In the genomic region with DNA sequence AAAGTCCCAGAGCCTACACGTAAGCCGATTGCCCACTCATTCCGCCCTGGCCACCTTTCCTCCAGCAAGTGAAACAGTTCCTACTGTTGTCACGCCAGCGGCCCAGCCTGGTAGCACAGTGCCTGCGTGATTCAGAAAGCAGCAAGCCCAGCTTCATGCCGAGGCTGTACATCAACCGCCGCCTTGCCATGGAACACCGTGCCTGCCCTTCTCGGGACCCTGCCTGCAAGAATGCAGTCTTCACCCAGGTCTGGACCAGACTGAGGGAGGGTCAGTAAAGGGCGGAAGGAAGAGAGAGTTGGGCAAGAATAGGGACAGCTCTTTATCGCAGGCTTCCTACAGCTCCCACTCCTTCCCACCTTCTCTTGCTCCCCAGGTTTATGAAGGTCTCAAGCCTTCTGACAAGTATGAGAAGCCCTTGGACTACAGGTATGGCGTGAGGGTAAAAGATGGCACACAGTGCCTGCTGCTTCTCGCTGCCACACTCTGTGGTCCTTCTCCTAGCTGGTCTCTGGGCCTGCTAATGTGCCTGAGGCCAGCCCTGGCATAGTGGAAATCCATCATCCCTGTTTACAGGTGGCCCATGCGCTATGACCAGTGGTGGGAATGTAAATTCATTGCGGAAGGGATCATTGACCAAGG, we compare ENCODE assay signal across 24 mouse cellular contexts. TPM values are rescaled to one million over a fixed set of nuclear protein-coding genes. Genes with fewer than 3 reads are reported as not detected.
DNase-seq lines count a peak whose midpoint lies in the region; ATAC-seq and TF ChIP-seq lines count a peak whose summit lies in the region.
"Had no signal": no experiment of that assay in that cellular context is flagged by ENCODE, and none has a peak within 500 bp of the region (broad histone marks: within the 10 kb centered on the region; RNA-seq: fewer than 3 reads in every experiment).

No protein-coding gene starts in this region.

- H3K4me2 ChIP-seq in forebrain, embryonic 11.5 days (ENCODE audit: low read depth, low read length, severe bottlenecking): no peak overlapping the region
- H3K4me2 ChIP-seq in forebrain, embryonic 14.5 days (ENCODE audit: low read length): no peak overlapping the region
- H3K4me2 ChIP-seq: embryonic facial prominence, embryonic 13.5 days; embryonic facial prominence, embryonic 15.5 days; forebrain, embryonic 13.5 days had no signal

- H3K4me3 ChIP-seq in forebrain, embryonic 11.5 days (ENCODE audit: low read depth, low read length): no peak overlapping the region
- H3K4me3 ChIP-seq in forebrain, embryonic 14.5 days (ENCODE audit: low read depth, low read length): no peak overlapping the region
- H3K4me3 ChIP-seq in heart, embryonic 10.5 days: no peak overlapping the region
- H3K4me3 ChIP-seq in E14TG2a.4 (replicated peaks; ENCODE audit: low read length): 0 out of 2 replicates have a peak overlapping the region, but pooled peaks have one; percentile 10
- H3K4me3 ChIP-seq: embryonic facial prominence, embryonic 13.5 days; embryonic facial prominence, embryonic 15.5 days; erythroblast, embryonic 14.5 days; forebrain, embryonic 10.5 days; forebrain, embryonic 13.5 days had no signal

- H3K9me3 ChIP-seq in forebrain, embryonic 11.5 days (ENCODE audit: control insufficient read depth, low read length): no peaks in the 10 kb centered on the region
- no peaks in the 10 kb centered on the region for H3K9me3 ChIP-seq in forebrain, embryonic 14.5 days (replicated peaks; ENCODE audit: control insufficient read depth, low read length)
- no peaks in the 10 kb centered on the region for H3K9me3 ChIP-seq in heart, embryonic 10.5 days
- no peaks in the 10 kb centered on the region for H3K9me3 ChIP-seq in E14TG2a.4 (ENCODE audit: low read length)
- H3K9me3 ChIP-seq: embryonic facial prominence, embryonic 13.5 days; embryonic facial prominence, embryonic 15.5 days; forebrain, embryonic 10.5 days; forebrain, embryonic 13.5 days had no signal

- peak; percentile 48 for DNase-seq in forebrain, embryonic 11.5 days (ENCODE audit: low spot score)
- DNase-seq in forebrain, embryonic 14.5 days (ENCODE audit: low spot score): no peak
- peak; percentile 74 for DNase-seq in heart, embryonic 10.5 days (ENCODE audit: low spot score)
- DNase-seq in heart, postnatal 14 days: no peak
- DNase-seq: adrenal gland, adult 2 months; adrenal gland, postnatal 10 days; adrenal gland, postnatal 25 days; B cell, adult 2 months; cerebellum, adult 11 months; cerebellum, adult 18-20 months; cerebellum, adult 8-10 months; cerebellum, adult 9-11 months; cerebellum, postnatal 14 days; cerebellum, postnatal 36 days; embryo, embryonic 11 days had no signal

- H3K36me3 ChIP-seq in forebrain, embryonic 11.5 days (ENCODE audit: control insufficient read depth, insufficient read depth, low read length): no peaks in the 10 kb centered on the region
- H3K36me3 ChIP-seq in forebrain, embryonic 14.5 days (ENCODE audit: control insufficient read depth, insufficient read depth, low read length): peaks cover 60% of the 10 kb centered on the region
- H3K36me3 ChIP-seq in heart, embryonic 10.5 days: peaks cover 43% of the 10 kb centered on the region
- peaks cover 71% of the 10 kb centered on the region for H3K36me3 ChIP-seq in E14TG2a.4 (ENCODE audit: insufficient read depth, low read length)

- intact Hi-C loops in heart, postnatal 14 days (cut with DNase I): loop anchor here (5.0 kb wide), 2 partner anchors 98 to 123 kb away; a partner anchor contains a TSS

- peaks cover 9% of the 10 kb centered on the region; the same call in 1 of the 2 replicates for H3K4me1 ChIP-seq in forebrain, embryonic 11.5 days (replicated peaks; ENCODE audit: control insufficient read depth, insufficient read depth, low read length)
- H3K4me1 ChIP-seq in forebrain, embryonic 14.5 days (ENCODE audit: control insufficient read depth, insufficient read depth, low read length): peaks cover 11% of the 10 kb centered on the region
- peaks cover 24% of the 10 kb centered on the region for H3K4me1 ChIP-seq in heart, embryonic 10.5 days
- peaks cover 45% of the 10 kb centered on the region for H3K4me1 ChIP-seq in E14TG2a.4 (replicated peaks; ENCODE audit: low read depth, low read length)

- no peak overlapping the region for H3K27ac ChIP-seq in forebrain, embryonic 11.5 days (ENCODE audit: low read depth, low read length)
- H3K27ac ChIP-seq in forebrain, embryonic 14.5 days (ENCODE audit: low read depth, low read length): no peak overlapping the region
- no peak overlapping the region for H3K27ac ChIP-seq in heart, embryonic 10.5 days
- H3K27ac ChIP-seq: embryonic facial prominence, embryonic 13.5 days; embryonic facial prominence, embryonic 15.5 days; forebrain, embryonic 10.5 days; forebrain, embryonic 13.5 days had no signal

- H3K27me3 ChIP-seq in forebrain, embryonic 11.5 days (ENCODE audit: control insufficient read depth, insufficient read depth, low read length): no peaks in the 10 kb centered on the region
- H3K27me3 ChIP-seq in forebrain, embryonic 14.5 days (replicated peaks; ENCODE audit: control insufficient read depth, insufficient read depth, low read length): no peaks in the 10 kb centered on the region
- peaks cover 24% of the 10 kb centered on the region for H3K27me3 ChIP-seq in heart, embryonic 10.5 days (ENCODE audit: insufficient read depth, poor library complexity, severe bottlenecking)
- 0 out of 2 replicates have a peak, but pooled peaks cover 2% of the 10 kb centered on the region for H3K27me3 ChIP-seq in E14TG2a.4 (ENCODE audit: insufficient read depth, low read length)
- H3K27me3 ChIP-seq: CH12.LX; embryonic facial prominence, embryonic 15.5 days had no signal

- TF ChIP-seq CTCF in E14TG2a.4 (conservative IDR thresholded peaks at IDR 0.05; ENCODE audit: low read length): no peak

- no peak overlapping the region for H3K9ac ChIP-seq in forebrain, embryonic 11.5 days (ENCODE audit: low read length)
- H3K9ac ChIP-seq in forebrain, embryonic 14.5 days (ENCODE audit: low read length): no peak overlapping the region
- H3K9ac ChIP-seq: embryonic facial prominence, embryonic 13.5 days; embryonic facial prominence, embryonic 15.5 days; forebrain, embryonic 13.5 days had no signal

- WGBS in forebrain, embryonic 11.5 days: 92% methylated on average over 17 of the region's 17 CpGs
- 91% methylated on average over 17 of the region's 17 CpGs for WGBS in forebrain, embryonic 14.5 days
- 91% methylated on average over 17 of the region's 17 CpGs for WGBS in heart, embryonic 10.5 days

- no peak for ATAC-seq in forebrain, embryonic 11.5 days (replicated peaks; ENCODE audit: low FRiP score)
- ATAC-seq in forebrain, embryonic 14.5 days: no peak
- ATAC-seq: CD4-positive, CD25-positive, alpha-beta regulatory T cell, adult 4 months; forebrain, embryonic 13.5 days; forebrain, embryonic 16.5 days had no signal

RNA-seq across cellular contexts. Expression of a gene that starts 4.5 kb away (rescaled TPM):
- 12.7 and 13.7 TPM in 2 replicates for polyA plus RNA-seq in forebrain, embryonic 11.5 days (2014; fragmentation: Nextera tagmentation; extraction: Ambion mirVana)
- polyA plus RNA-seq in forebrain, embryonic 14.5 days (2014; fragmentation: Nextera tagmentation; extraction: Ambion mirVana): 13.1 and 15.3 TPM in 2 replicates
- 6.6 and 8.3 TPM in 2 replicates for polyA plus RNA-seq in heart, embryonic 10.5 days (2016; fragmentation: Nextera tagmentation; extraction: Ambion mirVana)
- total RNA-seq in heart, postnatal 14 days (2021): 10 to 100 TPM; 18.6 to 18.9 TPM

RNA-seq across cellular contexts. Expression of a gene that starts 5.4 kb away (rescaled TPM):
- polyA plus RNA-seq in forebrain, embryonic 11.5 days (2014; fragmentation: Nextera tagmentation; extraction: Ambion mirVana): 84.1 and 88.3 TPM in 2 replicates
- 66.1 and 70.3 TPM in 2 replicates for polyA plus RNA-seq in forebrain, embryonic 14.5 days (2014; fragmentation: Nextera tagmentation; extraction: Ambion mirVana)
- 128 and 133 TPM in 2 replicates for polyA plus RNA-seq in heart, embryonic 10.5 days (2016; fragmentation: Nextera tagmentation; extraction: Ambion mirVana)
- 100 to 1,000 TPM in 1 of 2 experiments, 10 to 100 TPM in 1; 92.7 to 106 TPM for total RNA-seq in heart, postnatal 14 days (2021)

RNA-seq across cellular contexts. Expression of a gene that starts 19.6 kb away (rescaled TPM):
- 45.7 and 47.5 TPM in 2 replicates for polyA plus RNA-seq in forebrain, embryonic 11.5 days (2014; fragmentation: Nextera tagmentation; extraction: Ambion mirVana)
- polyA plus RNA-seq in forebrain, embryonic 14.5 days (2014; fragmentation: Nextera tagmentation; extraction: Ambion mirVana): 47.5 and 51.4 TPM in 2 replicates
- polyA plus RNA-seq in heart, embryonic 10.5 days (2016; fragmentation: Nextera tagmentation; extraction: Ambion mirVana): 40.6 and 54.8 TPM in 2 replicates
- total RNA-seq in heart, postnatal 14 days (2021): 10 to 100 TPM; 14.9 to 15.5 TPM

Comparison
In these comparisons a context has a peak if more than half of its experiments do, and no peak if none do; other contexts are left out.
1. DNase-seq: peak in forebrain, embryonic 11.5 days (single experiment) and heart, embryonic 10.5 days (single experiment); none in forebrain, embryonic 14.5 days (single experiment) and heart, postnatal 14 days (0 of 2).